Mouse (Mus musculus) stomach, postnatal 0 days (tissue): ENCODE results near the gene Unc5a.

Experiments used
- CTCF ChIP-seq: IDR thresholded peaks from 2 replicates; pipeline ENCODE4 v1.5.1; 2016; ENCODE audit warnings: antibody characterized with exemption, low read depth, mild to moderate bottlenecking, moderate library complexity
- EP300 ChIP-seq: optimal IDR thresholded peaks from 2 replicates; pipeline ENCODE3; 2016; ENCODE audit warnings: antibody characterized with exemption

DNA sequence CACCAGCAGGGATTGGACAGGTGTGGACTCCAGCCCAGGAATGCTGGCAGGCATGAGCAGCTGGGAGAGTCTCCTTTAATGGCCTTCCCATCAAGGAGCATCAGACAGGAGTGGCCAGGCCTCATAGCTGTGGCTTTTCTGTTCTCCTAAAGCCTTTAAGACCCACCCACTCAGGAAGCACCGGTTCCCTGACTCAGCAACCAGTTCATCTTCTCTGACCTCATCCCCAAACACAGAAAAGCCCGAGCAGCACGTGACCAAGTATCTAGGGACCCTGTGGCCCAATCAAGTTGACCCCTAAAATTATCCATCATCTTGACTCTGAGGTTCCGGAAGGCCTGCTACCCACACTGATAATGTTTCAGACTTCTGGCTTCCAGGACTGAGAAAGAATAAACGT is 32.6 kb upstream of the Unc5a start:
- TF ChIP-seq CTCF (no peak), EP300 (no peak)
